Mouse (Mus musculus): ENCODE results near the gene Cog4.
"Not testable (repeated sequence)": the region's sequence is repeated elsewhere in the genome, so short reads cannot be mapped to it uniquely, and the experiment has no call there.

The Cog4 gene

DNA sequence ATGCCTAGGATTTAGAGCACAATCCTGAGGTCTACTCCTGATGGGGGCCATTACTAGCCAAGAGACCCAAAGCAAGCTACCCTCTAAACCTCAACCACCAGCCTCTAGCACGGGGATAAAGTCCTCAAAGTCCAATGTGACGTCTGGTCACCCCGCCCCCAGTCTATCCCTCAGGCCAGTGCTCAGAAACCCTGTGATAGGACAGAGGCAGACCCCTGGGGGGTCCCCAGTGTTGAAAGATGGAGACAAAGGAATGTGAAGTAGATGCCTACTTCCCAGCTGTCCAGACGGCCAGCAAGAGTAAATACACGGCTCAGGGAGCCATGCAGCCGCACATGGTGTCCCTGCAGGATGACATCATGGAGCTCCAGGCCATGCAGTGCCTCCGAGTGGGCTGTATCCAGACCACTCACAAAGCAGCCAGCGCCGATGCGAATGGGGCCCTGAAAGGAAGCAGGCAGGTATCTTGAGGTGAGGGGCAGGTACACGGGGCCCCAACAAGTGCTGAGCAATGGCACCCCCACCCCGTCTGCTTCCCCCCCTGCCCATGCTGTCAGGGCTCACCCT lies 43.6 kb downstream of the Cog4 start:
- no peak for DNase-seq (ENCODE audit: low spot score)

DNA sequence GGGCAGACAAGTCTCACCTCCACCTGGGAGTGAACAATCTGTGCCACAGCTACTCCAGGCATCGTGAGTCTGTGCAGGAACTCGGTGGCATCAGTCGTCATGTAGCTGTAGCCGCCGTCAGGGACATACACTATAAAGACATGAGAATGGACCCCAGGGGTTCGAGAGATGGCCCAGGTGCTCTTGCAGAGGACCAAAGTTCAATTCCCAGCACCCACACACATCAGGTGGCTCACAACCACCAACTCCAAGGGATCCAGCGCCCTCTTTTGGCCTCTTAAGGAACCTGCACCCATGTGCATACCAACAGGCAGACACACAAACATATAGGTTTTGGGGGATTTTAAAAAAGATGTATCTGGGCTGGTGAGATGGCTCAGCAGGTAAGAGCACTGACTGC lies 45.6 kb downstream of the Cog4 start:
- DNase-seq (ENCODE audit: low spot score), result no peak

DNA sequence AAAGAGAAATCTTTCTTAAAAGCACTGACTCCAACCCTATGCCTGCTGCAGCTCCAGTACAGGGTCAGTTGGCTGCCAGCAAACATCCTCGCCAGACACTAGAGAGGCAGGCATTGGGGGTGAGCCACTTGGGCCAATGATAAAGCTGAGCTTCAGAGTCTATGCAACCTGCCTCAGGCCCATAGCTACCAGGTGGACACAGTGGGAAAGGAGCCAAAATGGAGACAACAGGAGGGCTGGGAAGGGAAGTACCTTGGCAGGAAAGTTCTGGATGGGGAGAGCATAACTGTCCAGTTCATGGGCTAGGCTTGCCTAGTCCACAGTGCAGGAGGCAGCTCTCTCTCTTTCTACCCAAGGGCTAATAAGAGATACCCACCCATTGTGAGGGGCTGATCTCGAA lies 46.5 kb downstream of the Cog4 start:
- DNase-seq (ENCODE audit: low spot score), result no peak

DNA sequence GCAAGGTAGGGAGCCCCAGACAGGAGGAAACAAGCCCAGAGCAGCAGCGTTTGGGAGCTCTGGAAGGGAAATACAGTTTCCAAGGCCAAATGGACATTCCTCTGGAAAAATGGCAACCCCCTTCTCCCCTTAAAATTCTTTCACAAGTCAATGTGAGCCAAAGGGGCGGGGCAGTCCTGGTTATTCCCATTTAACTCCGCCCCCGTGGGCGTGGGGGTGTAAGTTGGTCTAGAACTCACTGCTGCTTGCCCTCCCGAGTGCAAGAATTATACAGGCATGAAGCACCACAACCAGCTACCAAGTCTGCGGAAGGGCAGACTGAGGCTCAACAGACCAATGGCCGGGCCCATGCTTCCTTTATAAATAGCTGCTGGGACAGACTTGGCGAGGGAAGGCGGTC lies 48.5 kb downstream of the Cog4 start:
- DNase-seq (ENCODE audit: low spot score), result no peak

DNA sequence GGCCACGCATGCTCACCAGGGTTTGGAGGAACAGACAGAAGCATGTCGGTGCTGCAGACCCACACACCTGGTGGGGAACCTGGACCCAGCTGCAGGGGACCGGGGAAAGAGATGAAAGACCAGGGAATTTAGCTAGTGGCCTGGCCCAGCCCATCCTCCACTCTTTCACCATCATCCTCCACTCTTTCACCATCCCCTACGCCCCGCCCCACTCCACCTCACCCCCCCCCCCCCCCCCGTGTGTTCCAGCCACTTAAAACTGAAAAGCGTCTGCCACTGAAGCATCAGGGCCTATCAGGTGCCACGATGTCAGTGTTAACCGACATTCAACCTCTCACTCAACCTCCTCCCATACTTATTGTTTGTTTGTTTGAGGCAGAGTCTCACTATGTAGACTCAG lies 48.9 kb downstream of the Cog4 start:
- DNase-seq (ENCODE audit: low spot score), result no peak

DNA sequence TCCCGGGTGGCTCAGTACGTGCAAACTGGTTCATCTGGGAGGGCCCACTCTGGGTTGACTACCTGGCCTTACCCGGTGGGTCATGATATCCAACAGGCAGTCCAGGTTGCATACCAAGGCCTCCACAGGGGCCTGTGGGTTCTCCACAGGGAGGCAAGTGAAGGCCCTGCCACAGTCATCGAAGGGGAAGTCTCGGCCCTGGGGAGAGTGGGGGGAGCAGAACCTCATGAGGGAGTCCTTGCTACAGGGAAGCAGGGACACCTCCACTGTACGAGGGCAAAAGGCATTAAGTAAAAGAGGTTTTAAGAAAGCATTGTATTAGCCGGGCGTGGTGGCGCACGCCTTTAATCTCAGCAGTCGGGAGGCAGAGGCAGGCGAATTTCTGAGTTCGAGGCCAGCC lies 49.4 kb downstream of the Cog4 start:
- DNase-seq (ENCODE audit: low spot score), result no peak

DNA sequence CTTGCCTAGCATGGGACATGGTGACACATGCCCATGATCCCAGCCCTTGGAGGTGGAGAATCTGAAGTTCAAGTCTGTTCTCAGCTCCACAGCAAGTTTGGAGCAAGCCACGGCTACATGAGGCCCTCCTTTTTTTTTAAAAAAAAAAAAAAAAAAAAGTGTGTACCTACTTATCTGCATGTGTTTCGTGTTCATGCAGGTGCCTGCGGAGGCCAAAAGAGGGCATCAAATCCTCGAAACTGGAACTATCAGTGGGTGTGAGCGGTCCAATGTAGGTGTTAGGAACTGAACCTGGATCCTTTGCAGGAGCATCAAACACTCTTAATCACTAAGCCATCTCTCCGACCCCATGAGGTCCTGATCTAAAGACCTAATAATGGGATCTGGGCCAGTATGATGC lies 51.1 kb downstream of the Cog4 start:
- DNase-seq (ENCODE audit: low spot score), result no peak

DNA sequence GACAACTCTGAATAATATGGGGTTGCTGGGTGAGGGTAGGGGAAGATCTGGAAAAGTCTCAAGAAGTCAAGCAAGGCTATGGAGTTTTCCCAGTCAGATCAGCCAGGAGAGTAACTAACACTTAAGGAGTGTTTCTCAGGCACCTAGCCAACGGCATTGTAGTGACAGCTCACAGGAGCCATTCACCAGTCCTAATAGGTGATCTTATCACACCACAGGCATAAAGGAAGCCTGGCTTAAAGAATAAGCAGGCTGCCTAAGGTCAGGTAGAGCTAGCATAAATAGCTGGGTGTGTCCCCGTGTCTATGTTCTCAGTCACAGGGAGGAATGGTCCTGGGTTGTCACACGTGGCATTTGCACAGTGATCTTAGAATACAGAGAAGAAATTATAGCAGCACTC lies 54.7 kb downstream of the Cog4 start:
- DNase-seq (ENCODE audit: low spot score), result no peak

DNA sequence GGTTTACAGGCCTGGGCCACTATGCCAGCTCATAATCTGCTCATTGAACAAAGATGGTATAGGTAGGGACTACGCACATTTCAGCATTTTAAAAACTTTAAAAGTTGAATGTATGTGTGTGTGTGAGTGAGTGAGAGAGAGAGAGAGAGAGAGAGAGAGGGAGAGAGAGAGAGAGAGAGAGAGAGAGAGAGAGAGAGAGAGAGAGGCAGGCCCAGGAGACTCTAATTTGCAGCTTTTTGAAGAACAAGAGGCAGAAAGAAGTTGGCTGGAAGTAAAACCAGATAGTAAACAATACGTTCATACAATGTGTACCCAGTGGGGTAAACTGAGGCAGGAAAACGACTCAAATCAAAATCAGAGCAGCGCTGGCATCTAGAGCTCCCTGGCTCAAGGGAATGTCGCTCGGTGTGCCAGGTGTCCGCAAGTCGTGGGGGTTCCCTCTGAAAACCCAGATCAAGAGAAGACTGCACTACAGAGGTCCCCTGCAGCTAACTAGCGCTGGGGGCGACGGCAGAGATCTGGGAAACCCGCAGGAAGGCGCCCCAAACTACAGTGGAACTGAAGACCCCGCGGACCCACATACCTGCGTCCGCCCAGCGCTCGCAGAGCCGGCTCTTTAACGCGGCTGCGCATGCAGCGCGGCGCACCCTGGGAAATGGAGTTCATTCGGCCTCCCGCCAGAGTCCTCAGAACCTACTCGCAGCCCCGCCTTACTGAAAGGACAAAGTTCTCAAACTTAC lies 55.6 kb downstream of the Cog4 start, which contains the start of gene Fuk:
Fuk (minus strand) TSS at position 650 of the 740 bp plus-strand sequence.
- peak; percentile 63 for DNase-seq (ENCODE audit: low spot score)

DNA sequence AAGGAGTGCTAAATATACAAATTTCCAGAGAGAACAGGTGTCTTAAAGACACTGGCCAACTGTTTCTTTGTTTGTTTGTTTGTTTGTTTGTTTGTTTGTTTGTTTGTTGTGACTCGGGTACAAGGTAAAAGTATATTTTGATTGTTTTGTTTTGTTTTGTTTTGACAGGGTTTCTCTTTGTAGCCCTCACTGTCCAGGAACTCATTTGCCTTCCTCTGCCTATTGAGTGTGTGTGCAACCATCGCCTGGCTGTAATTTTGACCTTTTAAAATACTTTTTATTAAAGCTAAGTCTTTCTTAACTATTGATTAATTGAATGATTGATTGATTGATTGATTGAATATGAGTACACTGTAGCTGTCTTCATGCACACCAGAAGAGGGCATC lies 56.2 kb downstream of the Cog4 start:
- no peak for DNase-seq (ENCODE audit: low spot score)

DNA sequence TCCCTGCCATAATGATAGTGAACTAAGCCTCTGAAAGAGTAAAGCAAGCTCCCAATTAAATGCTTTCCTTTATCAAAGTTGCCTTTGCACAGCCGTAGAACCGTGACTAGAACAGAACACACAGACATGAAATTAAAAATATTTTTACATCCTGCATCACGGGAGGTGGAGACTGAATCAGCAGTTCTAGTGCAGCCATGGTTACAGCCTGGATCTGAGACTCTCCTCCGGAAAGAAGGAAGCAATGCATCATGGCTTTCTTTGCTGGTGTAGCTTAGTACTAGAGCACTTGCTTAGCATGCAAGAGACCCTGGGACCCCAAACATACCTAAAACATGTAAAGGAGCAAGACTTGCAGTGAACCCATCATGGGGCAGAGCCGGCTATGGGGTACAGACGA lies 59.0 kb downstream of the Cog4 start:
- DNase-seq (ENCODE audit: low spot score), result no peak

DNA sequence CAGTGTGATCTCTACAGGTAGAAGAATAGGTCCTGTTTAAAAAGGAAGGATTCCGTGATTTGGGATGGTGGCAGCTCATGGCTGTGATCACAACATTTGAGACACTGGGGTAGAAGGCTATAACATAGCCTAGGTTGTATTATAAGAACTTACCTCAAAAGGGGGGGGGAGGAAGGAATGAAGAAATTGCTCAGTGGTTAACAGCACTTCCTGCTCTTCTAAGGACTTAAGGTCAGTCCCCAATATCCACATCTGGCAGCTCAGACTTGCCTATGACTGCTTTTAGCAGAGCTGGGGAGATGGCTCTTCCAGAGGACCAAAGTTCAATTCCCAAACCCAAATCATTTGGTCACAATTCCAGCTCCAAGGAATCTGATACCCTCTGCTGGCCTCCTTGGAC lies 60.3 kb downstream of the Cog4 start:
- no peak for DNase-seq (ENCODE audit: low spot score)

DNA sequence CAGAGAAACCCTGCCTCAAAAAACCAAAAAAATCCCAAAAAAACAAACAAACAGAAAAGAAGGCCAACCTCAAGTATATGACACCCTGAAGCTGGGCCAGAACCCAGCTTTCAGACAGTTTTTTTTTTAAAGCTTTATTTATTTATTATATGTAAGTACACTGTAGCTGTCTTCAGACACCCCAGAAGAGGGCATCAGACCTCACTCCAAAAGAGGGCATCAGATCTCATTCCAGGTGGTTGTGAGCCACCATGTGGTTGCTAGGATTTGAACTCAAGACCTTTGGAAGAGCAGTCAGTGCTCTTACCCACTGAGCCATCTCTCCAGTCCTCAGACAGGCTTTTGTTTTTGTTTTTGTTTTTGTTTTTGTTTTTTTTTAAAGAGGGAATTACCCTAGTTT lies 63.5 kb downstream of the Cog4 start:
- not testable (repeated sequence) for DNase-seq (ENCODE audit: low spot score)

DNA sequence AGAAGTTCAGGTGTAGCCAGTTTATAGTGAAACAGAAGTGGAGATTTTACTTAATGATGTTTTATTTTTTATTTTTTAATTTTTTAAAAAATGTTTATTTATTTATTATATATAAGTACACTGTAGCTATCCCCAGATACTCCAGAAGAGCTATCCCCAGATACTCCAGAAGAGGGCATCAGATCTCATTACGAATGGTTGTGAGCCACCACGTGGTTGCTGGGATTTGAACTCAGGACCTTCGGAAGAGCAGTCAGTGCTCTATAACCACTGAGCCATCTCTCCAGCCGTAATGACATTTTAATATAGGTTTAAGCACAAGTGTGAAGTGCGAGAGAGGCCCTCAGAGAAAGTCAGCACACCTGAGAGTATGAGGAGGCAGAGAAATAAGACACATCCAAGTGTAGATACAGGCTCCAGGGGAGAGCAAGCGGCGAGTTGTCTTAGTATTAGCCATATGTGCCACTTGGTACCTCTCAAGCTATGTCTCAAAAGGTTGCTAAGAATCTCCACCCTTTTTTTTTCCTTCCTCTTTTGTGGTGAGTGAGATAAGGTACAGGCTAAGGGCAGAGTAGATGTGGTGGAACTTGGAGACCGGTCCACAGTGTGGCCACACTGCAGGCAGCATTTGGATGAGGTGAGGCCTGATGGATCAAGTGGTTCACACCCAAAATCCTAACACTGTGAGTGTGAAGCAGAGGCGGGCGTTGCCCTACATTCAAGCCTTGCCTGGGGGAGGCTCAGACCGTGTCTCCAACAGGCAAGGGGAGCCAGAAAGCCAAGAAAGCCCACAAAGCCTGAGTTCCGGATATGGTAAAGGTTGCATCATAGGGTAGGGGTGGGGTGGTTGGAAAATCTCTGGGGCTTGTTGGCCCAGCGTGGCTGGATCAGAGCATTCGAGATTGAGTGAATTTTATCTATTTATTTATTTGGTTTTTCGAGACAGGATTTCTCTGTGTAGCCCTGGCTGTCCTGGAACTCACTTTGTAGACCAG lies 65.5 kb downstream of the Cog4 start:
- no peak for DNase-seq (ENCODE audit: low spot score)

DNA sequence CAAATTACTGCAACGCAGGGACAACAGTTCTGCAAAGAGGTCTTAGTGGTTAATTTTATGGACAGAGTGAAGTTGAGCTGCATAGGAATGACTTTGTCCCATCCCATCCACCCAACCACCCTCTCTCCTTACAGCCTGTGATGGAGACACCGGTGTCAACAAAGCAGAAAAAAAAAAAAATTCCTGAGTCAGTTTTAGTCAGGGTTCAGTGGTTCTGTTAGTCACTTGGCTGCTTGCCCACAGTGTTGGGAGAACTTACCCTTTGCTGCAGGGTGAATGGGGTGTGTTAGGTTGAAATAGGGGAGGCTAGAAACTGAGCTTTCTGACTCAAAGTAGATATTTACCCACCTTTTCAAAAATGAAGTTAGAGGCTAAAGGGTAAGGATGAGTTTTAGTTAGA lies 71.0 kb downstream of the Cog4 start:
- no peak for DNase-seq (ENCODE audit: low spot score)

DNA sequence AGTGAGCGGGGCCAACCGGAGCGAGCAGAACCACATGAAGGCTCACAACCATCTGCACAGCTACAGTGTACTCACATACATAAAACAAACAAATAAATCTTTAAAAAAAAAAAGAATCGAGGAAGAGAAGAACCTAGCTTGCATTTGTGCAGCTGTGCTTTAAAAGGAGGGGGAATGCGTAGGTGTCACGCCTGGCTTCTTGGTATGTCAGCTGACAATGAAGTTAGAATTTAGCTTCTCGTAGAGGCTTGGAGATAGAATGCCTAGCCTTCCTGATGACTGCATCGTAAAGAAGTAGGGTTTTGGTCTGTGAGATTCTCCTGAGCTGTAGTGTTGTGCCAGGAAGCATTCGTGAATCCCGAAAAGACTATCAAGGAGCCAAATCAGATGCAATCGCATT lies 71.6 kb downstream of the Cog4 start:
- DNase-seq (ENCODE audit: low spot score), result no peak

DNA sequence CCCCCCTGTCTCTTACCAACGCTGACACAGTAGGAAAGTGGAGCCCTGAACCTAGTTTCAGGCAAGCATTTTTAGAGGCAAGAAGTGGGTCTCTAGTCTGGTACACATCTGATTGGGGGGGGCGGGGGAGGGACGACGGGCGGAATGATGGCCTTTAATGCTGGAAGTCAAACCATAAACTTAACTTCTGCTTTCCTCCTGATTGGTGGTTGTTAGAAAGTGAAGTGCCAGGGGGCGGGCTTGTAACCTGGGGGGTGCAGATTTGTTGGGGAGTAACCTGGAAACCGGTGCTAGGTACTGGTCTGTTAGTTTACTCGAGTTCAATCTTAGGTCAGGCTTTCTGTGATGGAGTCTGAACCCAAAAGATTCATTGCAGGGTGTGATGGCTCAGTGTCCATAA lies 72.1 kb downstream of the Cog4 start:
- no peak for DNase-seq (ENCODE audit: low spot score)

DNA sequence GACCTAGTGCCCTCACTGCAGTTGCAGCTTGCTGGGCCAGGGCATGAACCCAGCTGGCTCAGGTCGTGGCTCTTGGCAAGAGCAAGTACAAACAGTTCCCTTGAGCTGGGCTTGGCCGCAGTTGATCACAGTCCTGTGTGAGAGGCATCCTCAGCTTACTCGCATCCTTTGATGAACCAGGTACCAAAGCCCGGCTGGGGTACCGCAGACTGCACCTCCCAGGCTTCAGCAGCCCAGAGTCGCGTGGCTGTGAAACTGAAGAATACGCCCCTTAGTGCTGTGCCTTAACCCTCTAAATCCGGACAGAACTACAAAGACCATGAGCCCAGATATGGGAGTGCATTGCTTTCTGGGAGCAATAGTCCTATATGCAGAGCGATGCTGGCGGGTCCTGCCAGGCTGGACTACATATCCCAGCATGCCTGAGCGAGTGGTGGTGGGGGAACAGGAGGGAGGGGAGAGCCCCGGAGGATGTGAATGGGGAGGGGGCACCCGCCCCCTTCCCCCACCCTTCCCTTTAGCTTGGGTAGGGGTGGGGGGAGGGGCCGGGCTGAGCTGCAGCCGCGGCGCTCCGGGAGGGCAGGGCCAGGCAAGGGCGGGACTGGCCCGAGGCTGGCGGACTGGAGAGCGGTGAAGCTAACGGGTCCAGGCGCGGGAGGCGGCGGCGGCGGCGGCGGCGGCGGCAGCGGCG lies 73.1 kb downstream of the Cog4 start, which contains the start of gene St3gal2:
St3gal2 (plus strand) TSS at position 582 of the 691 bp plus-strand sequence.
- peak; percentile 94 for DNase-seq (ENCODE audit: low spot score)

DNA sequence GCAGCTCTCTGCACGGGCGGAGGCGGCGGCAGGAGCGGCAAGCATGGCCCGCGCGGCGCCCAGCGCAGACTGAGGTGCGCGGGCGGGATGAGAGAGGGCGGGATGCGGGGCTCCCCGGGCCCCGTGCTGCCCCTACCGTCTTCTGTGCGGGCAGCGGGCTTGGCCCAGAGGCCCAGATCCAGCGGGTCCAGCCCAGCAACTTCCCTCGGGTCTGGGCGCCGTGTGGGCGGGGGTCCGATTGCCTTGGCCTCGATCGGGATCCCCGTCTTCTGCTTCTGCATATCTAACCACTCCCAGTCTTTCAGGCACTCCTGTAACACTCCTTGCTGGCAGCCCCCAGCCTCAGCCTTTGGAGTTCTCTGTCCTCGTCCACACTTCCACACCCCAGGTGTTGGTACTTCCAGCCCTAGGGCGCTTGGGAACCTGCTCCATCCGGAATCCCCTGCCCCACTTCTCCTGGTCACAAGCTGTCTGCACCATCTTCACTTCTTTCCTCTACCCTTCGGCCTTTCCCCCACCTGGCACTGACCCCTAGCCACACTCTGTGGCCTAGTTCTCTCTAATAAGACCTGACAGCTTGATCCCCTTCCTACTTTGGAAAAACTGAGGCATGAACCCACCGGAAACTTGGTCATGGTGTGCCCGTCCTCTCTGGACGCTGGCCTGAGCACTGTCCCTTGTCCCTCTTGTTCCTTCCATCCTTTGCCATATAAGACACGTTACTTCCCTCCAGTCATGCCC lies 73.8 kb downstream of the Cog4 start:
- DNase-seq (ENCODE audit: low spot score), result no peak

DNA sequence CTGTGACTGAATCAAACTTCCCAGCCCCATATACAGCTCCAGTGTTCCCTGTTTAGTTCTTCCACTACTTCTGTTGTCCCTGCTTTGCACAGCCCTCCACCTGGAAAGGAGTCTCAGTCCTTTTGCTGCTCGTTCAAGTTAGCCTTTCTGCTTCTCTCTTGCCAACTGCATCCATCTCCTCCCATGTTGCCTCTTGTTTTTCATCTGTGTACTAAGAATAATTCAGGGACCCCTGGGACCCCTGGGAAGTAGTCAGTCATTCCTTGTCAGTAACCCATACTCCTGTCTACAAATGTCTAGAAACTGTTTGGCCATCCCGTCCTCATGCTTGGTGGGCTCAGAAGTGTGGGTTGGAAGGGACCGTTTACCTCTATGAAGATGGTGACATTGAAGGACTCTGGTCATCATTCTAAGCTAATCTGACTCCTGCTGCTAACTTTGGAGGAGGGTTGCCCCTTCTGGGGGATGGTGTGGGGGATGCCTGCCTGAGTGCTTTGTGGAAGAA lies 74.4 kb downstream of the Cog4 start:
- no peak for DNase-seq (ENCODE audit: low spot score)
